Mouse (Mus musculus) hindbrain, embryonic 16.5 days (tissue): ENCODE data around the gene Cbx4. TPM values are rescaled to one million over a fixed set of nuclear protein-coding genes. Genes with fewer than 3 reads are reported as not detected.

Experiments
- ATAC-seq: fragments of 200-750 bp; cut with Nextera tagmentation; 2 replicates; pipeline ENCODE4 v1.8.0; 2017; ENCODE audit warnings: moderate TSS enrichment, moderate library complexity
- H3K27ac ChIP-seq: fragments of 300-500 bp; sonication (generic); 2 replicates; pipeline ENCODE4 v1.5.1; 2014; ENCODE audit warnings: low read depth, mild to moderate bottlenecking, control low read depth, low read length, moderate library complexity
- H3K27me3 ChIP-seq: fragments of 300-500 bp; sonication (generic); replicated peaks from 2 replicates; pipeline ENCODE4 v1.6.1; 2014; ENCODE audit warnings: low read length; ENCODE audit not compliant: control insufficient read depth, insufficient read depth
- H3K36me3 ChIP-seq: fragments of 300-500 bp; sonication (generic); 2 replicates; pipeline ENCODE4 v1.6.1; 2014; ENCODE audit warnings: mild to moderate bottlenecking, low read length, moderate library complexity, mixed read lengths; ENCODE audit not compliant: control insufficient read depth, insufficient read depth
- H3K4me1 ChIP-seq: fragments of 300-500 bp; sonication (generic); 2 replicates; pipeline ENCODE4 v1.6.1; 2014; ENCODE audit warnings: low read depth, low read length; ENCODE audit not compliant: control insufficient read depth, insufficient read depth
- H3K4me2 ChIP-seq: fragments of 300-500 bp; sonication (generic); 2 replicates; pipeline ENCODE4 v1.6.1; 2014; ENCODE audit warnings: mild to moderate bottlenecking, low read length, control low read depth, moderate library complexity
- H3K4me3 ChIP-seq: fragments of 300-500 bp; sonication (generic); 2 replicates; pipeline ENCODE4 v1.5.1; 2014; ENCODE audit warnings: mild to moderate bottlenecking, low read length, control low read depth, moderate library complexity
- H3K9ac ChIP-seq: fragments of 300-500 bp; sonication (generic); 2 replicates; pipeline ENCODE4 v1.6.1; 2014; ENCODE audit warnings: low read depth, mild to moderate bottlenecking, control low read depth, low read length, moderate library complexity
- H3K9me3 ChIP-seq: fragments of 300-500 bp; sonication (generic); 2 replicates; pipeline ENCODE4 v1.6.1; 2014; ENCODE audit warnings: mild to moderate bottlenecking, low read length, moderate library complexity; ENCODE audit not compliant: control insufficient read depth
- WGBS: fragments of 180-500 bp; shearing (Covaris S2); extraction: QIAGEN DNeasy Blood & Tissue Kit; methylation state at CpG from one replicate; pipeline ENCODE4 v1.1.7; 2014; 5-methylcytosine and 5-hydroxymethylcytosine counted together
- polyA plus RNA-seq: library from polyadenylated mRNA; unstranded; fragments of >200 nt; fragmentation: Nextera tagmentation; extraction: Ambion mirVana; gene quantifications from 2 replicates; pipeline ENCODE4 v1.2.1, GENCODE M21; 2015

Gene Cbx4
- polyA plus RNA-seq, 1 experiment from 2014 or later, result 23.4 TPM

DNA sequence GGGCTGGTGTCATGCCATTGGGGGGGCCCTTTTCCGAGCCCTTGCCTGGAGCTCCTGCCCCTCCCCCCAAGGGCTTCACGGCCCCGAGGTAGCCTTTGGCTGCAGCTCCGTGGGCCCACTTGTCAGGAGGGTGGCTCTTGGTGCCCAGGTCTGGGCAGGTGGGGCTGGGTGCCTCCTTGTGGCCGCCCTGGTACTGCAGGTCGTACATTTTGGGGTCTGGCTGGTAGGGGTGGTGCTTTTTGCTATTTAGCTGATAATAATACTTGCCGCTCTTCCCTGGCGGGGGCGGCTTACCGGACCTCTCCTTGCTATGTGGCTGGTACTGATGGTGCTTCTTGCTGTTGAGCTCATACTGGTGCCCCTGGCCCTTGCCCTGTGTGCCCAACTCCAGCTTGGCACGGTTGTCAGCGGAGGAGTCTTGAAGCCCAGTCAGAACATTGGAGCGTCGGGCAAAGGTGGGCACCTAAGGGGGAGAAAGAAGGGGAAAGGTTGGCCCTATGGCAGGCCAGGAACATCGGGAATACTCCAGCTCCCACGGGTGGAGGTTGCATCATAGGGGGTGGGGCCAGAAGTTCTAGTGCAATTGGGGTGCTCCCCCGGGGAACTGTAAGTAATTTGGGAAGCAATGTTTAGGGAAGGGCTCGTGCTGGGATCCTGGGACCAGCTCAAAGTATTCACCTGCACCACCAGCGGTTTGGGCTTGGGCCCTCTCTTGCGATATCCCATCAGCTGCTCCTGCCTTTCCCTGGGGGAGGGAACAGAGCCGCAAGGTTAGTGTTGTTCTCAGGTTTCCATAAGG lies 4.0 kb downstream of the Cbx4 start:
- Histone ChIP-seq H3K27me3 (peaks cover 10% of the 10 kb centered on the region), H3K9ac (no peak overlapping the region), H3K4me2 (no peak overlapping the region; the same call in 1 of the 2 replicates), H3K4me1 (peaks cover 68% of the 10 kb centered on the region), H3K4me3 (no peak overlapping the region), H3K9me3 (no peaks in the 10 kb centered on the region), H3K27ac (no peak overlapping the region), H3K36me3 (peaks cover 16% of the 10 kb centered on the region)
- ATAC-seq, result no peak
- 24% methylated on average over 21 of the region's 21 CpGs for WGBS

DNA sequence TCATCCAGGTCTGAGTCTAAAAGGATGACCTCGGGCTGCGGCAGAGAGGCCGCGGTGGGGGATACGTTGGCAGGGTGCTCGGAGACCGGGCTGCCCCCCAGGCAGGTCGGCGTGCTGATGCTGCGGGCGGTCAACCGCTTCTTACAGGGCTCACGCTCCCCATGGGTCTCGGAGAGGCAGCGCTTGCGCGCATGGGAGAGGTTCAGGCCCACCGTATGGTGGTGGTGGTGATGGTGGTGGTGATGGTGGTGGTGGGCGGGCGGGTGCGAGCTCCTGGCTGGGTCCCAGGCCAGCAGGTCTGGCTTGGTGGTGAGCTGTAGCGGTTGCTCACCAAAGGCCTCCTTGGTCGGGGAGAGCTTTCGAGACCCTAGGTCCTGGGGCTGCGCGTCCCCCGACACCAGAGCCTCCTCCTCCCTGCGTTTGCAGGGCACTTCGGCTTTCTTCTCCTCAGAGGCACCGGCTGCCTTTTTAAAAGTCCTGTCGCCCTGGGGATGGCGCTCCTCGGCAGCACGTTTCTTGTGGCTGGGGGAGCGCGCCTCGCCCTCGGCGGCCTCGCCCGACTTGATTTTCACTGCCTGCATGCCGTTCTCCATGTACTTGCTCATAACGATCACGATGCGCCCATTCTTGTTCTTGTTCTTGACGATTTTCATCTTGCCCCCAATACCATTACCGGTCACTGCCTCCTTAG lies 4.7 kb downstream of the Cbx4 start:
- Histone ChIP-seq H3K9me3 (no peaks in the 10 kb centered on the region), H3K4me2 (peak overlapping the region; percentile 28), H3K27ac (no peak overlapping the region), H3K4me1 (peaks cover 65% of the 10 kb centered on the region), H3K4me3 (no peak overlapping the region; the same call in 1 of the 2 replicates), H3K9ac (peak overlapping the region; percentile 15), H3K27me3 (peaks cover 10% of the 10 kb centered on the region), H3K36me3 (peaks cover 16% of the 10 kb centered on the region)
- no peak for ATAC-seq
- 31% methylated on average over 38 of the region's 47 CpGs for WGBS

DNA sequence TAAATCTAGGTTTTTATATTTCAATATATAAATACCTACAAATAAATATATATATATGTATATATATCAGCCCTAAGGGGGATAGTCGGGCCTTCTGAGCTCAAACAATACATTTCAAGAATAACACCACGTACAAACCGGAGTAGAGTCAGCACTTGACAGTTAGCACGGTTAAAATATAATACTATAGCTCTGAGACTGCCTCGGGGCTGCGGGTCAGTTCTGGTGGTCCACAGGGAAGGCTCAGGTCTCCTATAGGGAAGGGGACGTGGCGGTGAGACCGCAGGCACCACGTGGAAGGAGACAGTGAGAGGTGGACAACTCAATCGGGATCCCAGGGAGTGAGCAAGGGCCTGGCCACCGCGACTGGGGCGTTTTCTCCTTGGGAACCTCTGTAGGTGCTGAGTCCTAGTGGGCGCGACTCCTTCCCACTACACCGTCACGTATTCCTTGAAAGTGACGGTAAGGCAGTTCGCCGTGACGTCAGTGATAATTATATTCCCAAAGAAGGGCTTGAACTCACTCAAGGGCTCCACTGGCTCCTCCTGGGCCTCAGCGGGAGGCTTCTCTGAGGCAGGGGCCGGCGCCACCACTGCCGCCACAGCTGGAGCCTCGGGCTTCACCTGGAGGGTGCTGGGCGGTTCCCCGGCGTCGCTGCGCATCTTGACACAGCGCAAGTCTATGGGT lies 5.4 kb downstream of the Cbx4 start:
- no peak for ATAC-seq
- Histone ChIP-seq H3K4me3 (no peak overlapping the region), H3K4me2 (peak overlapping the region; percentile 28), H3K27me3 (peaks cover 10% of the 10 kb centered on the region), H3K27ac (no peak overlapping the region), H3K4me1 (peaks cover 65% of the 10 kb centered on the region), H3K36me3 (peaks cover 16% of the 10 kb centered on the region), H3K9me3 (no peaks in the 10 kb centered on the region), H3K9ac (peak overlapping the region; percentile 15)
- 39% methylated on average over 33 of the region's 33 CpGs for WGBS

DNA sequence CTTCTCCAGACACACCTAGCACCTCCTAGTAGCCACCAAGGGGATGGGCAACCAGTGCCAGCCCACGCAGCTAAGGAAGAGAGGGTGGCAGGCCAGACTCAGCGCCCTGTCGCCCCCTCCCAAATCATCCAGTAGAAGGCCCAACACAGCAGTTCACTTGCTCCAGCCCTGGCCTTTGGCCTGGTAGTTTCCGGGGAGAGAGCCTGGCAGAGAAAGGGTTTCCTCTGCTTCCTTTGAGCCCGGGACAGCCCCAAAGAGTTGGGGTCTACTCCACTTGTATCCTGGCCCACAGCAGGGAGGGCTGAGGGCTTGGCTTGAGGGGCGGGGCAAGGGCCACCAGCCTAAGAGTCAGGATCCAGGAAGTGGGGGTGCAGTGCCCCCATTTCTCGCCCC lies 6.6 kb downstream of the Cbx4 start:
- 31% methylated on average over 7 of the region's 7 CpGs for WGBS
- Histone ChIP-seq H3K4me3 (peak overlapping the region; percentile 7; the same call in 1 of the 2 replicates), H3K27ac (peak overlapping the region; percentile 52)

DNA sequence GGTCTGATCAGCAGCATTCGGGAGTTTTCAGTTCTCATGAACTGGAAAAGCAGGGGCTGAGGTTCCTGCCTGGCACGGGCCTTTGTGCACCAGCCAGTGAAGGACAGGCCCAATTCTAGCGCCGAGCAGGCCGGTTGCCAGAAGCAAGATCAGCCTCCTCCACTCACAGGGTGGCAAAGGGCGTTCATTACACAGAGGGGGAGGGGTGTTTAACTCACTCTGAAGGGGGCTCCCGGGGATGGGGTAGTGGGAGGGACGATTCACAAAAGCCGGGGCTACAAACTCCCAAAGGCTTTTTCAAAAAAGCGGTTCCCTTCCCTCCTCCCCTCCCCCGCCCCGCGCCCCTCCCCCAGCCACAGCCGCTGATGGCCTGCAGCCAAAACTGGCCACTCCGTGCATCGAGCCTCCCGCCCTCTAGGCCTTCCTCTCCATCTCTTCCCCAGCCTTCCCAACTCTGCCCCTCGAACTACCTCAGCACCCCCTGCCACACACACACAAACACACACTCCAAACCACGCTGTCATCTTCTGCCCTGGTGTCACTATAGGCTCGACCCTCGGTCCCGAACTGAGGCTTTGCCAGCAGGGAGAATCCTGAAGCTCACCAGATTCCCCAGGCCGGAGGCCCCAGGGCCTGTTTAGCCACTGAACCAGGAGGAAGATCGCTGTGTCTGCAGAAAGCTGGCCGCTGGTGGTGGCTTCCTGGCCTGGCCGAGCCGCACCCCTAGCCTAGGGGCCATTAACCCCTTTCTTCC lies 7.2 kb downstream of the Cbx4 start:
- peak; percentile 83 for ATAC-seq
- Histone ChIP-seq H3K4me1 (peaks cover 54% of the 10 kb centered on the region), H3K27me3 (peaks cover 10% of the 10 kb centered on the region)

More for the DNA sequence above, 6.6 kb downstream of the Cbx4 start:
- peaks cover 16% of the 10 kb centered on the region for H3K36me3 ChIP-seq
- H3K4me2 ChIP-seq, result peak overlapping the region; percentile 28
- H3K9me3 ChIP-seq, result no peaks in the 10 kb centered on the region
- ATAC-seq, result 0 out of 2 replicates have a peak, but pooled peaks have one; percentile 1
- H3K27me3 ChIP-seq, result peaks cover 10% of the 10 kb centered on the region
- peaks cover 60% of the 10 kb centered on the region for H3K4me1 ChIP-seq
- H3K9ac ChIP-seq, result peak overlapping the region; percentile 49

DNA sequence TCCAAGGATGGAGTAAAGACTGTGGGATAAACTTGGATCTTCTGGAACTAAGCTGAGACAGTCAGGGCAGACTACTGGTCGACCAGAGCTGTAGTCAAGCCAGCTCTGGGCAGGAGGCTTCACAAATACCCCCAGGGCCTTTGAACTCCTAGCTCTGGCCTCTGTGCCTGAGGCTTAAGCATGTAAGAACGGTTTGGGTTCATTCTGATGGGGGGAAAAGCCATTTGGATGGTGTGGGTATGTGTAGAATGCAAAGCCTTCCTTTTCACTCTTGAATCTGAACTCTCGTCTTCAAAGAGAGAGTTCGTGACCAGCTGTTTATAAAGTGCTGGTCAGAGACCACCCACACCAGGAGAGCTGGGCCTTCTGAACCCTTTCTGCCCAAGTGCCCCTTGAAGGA lies 8.3 kb downstream of the Cbx4 start:
- no peak overlapping the region for H3K9ac ChIP-seq
- no peak overlapping the region for H3K4me2 ChIP-seq
- H3K27me3 ChIP-seq, result peaks cover 10% of the 10 kb centered on the region
- WGBS, result 79% methylated on average over 4 of the region's 4 CpGs
- peaks cover 16% of the 10 kb centered on the region for H3K36me3 ChIP-seq
- no peaks in the 10 kb centered on the region for H3K9me3 ChIP-seq
- peaks cover 43% of the 10 kb centered on the region for H3K4me1 ChIP-seq
- no peak overlapping the region for H3K27ac ChIP-seq
- ATAC-seq, result no peak
- no peak overlapping the region for H3K4me3 ChIP-seq

More for the DNA sequence above, 7.2 kb downstream of the Cbx4 start:
- H3K36me3 ChIP-seq, result peaks cover 16% of the 10 kb centered on the region
- H3K9ac ChIP-seq, result peak overlapping the region; percentile 49
- no peaks in the 10 kb centered on the region for H3K9me3 ChIP-seq
- peak overlapping the region; percentile 28 for H3K4me2 ChIP-seq
- H3K27ac ChIP-seq, result peak overlapping the region; percentile 52
- peak overlapping the region; percentile 7; the same call in 1 of the 2 replicates for H3K4me3 ChIP-seq
- WGBS, result 6% methylated on average over 20 of the region's 27 CpGs

DNA sequence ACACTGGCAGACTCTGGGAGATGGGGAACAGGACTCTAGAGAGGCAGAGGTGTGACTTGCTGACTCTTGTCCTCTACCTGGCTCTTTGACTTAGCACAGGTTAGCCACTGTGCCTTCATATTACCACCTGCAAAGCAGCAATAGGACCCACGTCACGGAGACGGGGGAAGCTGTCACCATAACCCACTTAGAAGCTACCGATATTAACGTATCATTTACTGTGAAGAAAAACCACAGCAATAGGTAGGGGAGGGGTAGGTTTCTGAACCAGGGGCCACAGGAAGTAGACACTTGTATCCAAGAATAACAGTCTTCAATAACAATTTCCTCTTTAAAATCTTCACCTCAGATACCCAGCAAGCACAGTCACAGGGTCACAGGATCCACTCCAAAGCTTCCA lies 10.2 kb downstream of the Cbx4 start:
- H3K4me2 ChIP-seq, result no peak overlapping the region
- H3K4me1 ChIP-seq, result peaks cover 26% of the 10 kb centered on the region
- no peaks in the 10 kb centered on the region for H3K27me3 ChIP-seq
- ATAC-seq, result no peak
- H3K9me3 ChIP-seq, result no peaks in the 10 kb centered on the region
- H3K36me3 ChIP-seq, result peaks cover 5% of the 10 kb centered on the region; the same call in 1 of the 2 replicates
- H3K27ac ChIP-seq, result no peak overlapping the region
- H3K4me3 ChIP-seq, result no peak overlapping the region
- H3K9ac ChIP-seq, result no peak overlapping the region
- 84% methylated on average over 5 of the region's 5 CpGs for WGBS

DNA sequence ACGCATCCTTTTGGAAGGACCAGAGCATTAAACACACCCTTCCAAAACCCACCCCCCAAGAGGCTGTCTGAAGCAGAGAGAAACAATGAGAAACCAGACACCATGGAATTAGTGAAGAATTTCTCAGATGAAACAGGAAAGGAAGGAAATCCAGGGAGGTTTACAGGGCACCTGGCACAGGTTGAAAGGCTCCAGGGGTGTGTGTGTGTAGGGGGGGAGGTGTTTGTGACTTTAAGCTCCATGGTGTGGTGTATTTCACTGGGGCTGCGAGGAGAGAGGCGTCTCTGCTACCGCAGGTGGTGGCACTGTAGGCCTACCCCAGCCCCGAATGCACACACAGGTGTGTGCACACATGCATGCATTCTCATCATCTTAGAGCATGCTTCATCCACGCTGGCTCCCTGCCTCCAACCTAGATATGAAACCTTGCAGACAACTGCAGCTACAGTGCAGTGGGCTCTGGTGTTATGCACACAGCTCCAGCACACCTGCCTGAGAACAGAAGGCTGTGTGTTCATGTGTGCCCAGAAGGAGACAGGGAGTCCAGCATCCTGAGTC lies 12.1 kb downstream of the Cbx4 start:
- H3K9ac ChIP-seq, result 0 out of 2 replicates have a peak overlapping the region, but pooled peaks have one; percentile 0
- no peak for ATAC-seq
- no peaks in the 10 kb centered on the region for H3K36me3 ChIP-seq
- H3K4me3 ChIP-seq, result no peak overlapping the region
- 55% methylated on average over 6 of the region's 6 CpGs for WGBS
- no peaks in the 10 kb centered on the region for H3K27me3 ChIP-seq
- no peak overlapping the region for H3K4me2 ChIP-seq
- H3K27ac ChIP-seq, result no peak overlapping the region; the same call in 1 of the 2 replicates
- no peaks in the 10 kb centered on the region for H3K9me3 ChIP-seq
- H3K4me1 ChIP-seq, result peaks cover 9% of the 10 kb centered on the region
